Mouse (Mus musculus) layer of hippocampus, adult 9-10 months (tissue): ENCODE results near the gene Bphl.
A peak's percentile ranks its signal among the peaks of the same experiment; 100 is the strongest.
"Not testable (repeated sequence)": the region's sequence is repeated elsewhere in the genome, so short reads cannot be mapped to it uniquely, and the experiment has no call there.

Source experiments
- DNase-seq: peaks from one replicate; pipeline ENCODE4 v3.0.0; 2022; ENCODE audit warnings: low spot score

Bphl gene

DNA sequence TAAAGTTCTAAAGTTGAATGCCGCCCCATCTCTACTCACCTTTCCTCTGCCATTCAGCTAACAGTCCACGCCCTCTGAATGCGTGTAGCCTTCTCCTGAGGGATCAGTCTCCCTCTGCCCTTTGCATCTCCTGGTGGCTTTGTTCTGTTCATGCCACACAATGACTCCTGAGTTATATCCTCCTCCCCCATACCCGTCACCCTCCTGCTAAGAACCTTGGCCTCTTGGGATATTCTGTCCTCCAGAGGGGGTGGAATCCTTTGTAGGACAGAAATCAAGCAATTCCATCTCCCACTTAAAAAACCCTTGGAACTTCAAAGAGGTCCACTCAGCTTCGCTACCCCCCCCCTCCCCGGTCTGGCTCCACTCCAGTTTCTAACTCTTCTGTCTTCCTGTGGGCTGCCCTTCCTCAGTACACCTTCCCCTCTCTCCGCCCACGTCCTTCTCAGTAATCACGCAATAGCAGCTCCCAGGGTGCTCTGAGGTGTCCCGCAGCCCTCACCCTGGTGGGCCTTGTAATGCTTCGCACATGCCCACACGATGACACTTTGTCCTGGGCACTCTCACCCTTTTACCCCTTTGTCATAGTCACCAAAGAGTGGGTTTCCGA is 16.4 kb downstream of the Bphl start:
- no peak for DNase-seq

DNA sequence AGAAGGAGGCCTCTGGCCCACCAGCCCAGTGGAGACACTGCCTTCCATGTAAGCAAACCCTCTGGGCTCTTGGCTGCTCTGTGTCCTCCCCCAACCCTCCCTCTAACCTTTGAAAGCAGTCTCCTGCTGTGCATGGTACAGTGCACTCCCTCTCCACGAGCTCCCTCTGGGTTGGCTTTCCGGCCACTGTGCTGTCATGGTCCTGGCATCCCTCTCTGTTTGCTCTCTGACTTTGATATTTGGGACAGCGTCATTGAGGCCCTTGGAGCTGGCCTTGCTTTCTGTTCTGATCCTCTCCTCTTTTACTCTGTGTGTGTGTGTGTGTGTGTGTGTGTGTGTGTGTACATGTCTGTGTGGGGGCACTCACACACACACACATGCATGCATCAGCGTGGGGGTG is 17.0 kb downstream of the Bphl start:
- no peak for DNase-seq

DNA sequence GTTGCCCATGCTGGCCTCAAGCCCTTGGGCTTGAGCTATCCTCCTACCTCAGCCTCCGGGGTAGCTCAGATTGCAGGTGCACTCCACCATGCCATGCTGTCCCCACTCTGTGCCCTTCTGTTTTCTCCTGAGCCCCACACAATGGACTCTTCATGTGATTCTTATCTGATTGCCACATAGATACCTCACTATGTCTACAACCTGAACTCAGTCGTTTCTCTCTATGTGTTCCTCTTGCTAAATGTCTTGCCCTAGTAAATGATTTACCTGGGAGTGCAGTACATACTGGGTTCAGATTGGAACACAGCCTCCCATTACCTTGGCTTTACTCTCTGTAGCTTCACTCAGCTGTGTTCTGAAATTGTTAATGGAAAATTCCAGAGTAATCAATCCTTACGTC is 17.6 kb downstream of the Bphl start:
- DNase-seq = no peak

DNA sequence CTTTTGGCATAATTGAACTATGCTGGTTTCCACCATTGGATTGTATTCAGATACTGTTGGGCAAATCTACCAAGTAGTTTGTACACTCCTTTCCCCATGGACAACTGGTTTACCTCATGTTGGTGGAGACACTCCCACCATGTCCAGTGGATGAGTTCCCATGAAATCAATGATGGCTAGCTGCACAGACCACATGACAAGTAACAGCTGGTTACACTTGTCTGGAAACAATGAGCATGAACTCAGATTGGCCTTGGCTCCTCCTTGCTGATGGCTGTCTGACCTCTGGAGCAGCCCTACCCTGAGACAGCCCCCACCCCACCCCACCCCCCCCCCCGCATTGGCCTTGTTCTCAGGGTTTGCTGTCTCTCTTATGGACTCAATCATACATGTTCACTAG is 19.9 kb downstream of the Bphl start:
- no peak for DNase-seq

DNA sequence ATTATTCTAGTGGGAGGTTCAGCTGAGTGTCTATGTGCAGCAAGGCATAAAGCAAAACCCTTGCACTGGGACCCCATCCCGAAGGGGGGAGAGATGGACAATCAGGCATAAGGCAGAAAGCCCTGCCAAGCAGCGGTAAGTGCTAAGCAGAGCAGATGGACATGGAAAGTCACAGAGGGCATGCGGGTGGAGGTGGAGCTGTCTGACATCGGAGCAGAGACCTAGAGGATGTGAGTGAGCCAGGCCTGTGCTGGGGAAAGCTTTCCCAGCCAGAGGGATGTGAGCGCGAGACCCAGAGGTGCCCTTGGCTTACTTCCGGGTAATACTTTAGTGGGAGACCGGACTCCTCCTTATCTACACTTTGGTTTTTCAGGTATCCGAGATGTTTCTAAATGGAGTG is 22.7 kb downstream of the Bphl start:
- no peak for DNase-seq

DNA sequence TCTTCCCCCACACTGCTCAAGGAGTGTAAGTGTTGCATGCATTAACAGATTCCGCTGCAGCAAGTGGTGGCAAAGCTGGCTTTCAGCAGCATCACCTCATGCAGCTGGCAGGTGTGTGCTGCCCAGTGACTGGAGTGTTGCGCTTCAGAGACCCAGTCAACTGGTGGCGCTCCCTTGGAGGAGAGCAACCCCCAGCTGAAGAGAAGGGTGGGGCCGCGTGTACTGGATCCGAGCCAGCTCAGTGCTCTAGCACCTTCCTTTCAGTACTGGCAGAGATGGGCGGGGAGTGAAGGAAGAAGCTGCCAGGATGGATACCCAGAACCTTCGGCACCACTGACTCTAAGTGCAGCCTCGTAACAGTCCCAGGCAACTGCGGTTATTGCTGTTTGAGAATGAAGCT is 25.1 kb downstream of the Bphl start:
- DNase-seq = no peak

DNA sequence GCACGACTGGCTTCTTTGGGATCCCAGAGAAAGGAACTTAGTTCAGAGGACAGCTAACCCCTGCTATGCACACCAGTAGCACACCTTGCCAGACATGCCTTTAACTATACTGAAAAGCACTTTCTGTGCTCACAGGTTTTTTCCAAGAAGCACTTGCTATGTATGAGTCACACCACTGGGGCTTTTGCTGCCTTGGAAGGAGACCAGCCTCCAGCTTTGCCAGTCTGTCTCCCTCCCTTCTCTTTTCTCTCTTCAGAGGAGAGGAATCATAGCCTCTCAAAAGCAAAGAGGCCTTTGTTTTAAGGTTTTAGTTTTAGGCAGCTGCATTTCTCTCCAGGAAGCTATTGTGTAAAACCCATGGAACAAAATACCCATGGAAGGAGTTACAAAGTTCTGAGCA is 29.0 kb downstream of the Bphl start:
- no peak for DNase-seq

DNA sequence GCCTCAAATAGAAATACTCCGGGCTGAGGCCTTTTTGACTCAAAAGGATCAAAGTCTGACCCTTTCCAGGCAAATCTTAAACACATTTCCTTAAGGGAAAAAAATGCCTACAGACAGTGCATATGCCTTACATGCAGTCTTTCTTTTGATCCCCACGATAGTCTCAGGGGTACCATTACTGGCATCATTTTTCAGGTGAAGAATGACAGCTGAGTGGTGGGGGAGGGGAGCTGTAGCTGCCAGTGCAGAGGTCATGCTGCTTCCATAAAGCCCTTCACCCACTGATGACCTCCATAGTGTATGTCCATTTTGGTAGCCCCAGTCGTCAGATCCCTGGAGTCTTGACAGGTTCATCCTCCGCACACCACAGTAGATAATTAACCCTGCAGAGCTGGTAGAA is 32.9 kb downstream of the Bphl start:
- no peak for DNase-seq

DNA sequence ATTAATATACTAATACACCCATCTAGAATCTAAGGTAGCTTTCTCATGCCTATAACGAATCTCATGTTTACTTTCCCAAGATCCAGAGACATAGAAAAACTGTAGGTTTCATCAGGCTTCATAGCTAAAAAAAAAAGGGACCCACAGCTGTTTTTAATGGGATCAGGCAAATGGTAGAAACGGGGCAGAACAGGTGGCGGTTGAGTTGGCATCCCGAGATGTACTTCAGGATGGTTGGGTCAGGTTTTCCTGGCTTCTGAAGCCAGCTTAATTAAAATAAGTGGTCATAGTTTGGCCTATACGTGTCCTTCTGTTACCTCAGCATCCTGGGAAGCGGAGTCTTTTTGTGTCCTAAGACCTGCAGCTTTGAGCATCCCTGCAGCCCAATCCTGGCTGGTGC is 34.4 kb downstream of the Bphl start:
- DNase-seq = no peak

DNA sequence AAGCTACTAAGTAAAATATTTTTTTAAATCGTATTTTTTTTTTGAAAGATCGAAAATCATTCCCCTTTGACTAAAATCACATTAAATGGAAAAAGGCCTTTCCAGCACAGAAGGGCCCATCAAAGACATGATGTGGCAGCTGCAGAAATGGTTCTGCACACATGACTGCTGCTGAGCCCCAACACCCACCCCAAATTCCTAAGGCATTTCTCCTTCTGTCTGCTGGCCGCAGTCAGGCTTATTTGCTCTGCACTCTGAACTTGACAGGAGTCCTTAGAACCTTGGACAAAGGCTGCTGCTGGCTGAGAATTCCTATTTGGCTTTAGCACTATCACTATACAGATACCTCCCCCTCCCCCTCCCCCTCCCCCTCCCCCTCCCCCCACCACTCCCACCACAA is 35.5 kb downstream of the Bphl start:
- no peak for DNase-seq

DNA sequence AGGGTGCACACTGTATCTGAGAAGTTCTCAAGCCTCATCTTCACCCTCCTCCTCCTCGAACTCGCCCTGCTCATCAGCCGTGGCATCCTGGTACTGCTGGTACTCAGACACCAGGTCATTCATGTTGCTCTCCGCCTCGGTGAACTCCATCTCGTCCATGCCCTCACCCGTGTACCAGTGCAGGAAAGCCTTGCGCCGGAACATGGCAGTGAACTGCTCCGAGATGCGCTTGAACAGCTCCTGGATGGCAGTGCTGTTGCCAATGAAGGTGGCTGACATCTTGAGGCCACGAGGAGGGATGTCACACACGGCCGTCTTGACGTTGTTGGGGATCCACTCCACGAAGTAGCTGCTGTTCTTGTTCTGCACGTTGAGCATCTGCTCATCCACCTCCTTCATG is 37.0 kb downstream of the Bphl start:
- not testable (repeated sequence) for DNase-seq

DNA sequence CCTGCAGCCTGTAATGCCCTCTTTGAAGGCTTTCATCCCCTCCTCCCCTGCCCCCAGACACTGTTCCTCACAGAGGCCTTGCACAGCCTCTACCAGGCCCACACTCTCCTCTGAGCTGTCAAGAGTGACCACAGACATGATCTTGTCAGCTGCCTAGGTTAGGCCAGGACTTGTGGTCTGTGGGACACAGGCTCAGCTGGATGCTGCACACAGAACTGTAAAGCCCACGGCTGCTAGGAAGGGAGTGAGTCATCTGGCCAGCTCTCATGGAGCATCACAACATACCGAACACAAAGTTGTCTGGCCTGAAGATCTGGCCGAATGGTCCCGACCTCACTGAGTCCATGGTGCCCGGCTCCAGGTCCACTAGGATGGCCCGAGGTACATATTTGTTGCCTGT is 38.5 kb downstream of the Bphl start:
- DNase-seq = not testable (repeated sequence)

DNA sequence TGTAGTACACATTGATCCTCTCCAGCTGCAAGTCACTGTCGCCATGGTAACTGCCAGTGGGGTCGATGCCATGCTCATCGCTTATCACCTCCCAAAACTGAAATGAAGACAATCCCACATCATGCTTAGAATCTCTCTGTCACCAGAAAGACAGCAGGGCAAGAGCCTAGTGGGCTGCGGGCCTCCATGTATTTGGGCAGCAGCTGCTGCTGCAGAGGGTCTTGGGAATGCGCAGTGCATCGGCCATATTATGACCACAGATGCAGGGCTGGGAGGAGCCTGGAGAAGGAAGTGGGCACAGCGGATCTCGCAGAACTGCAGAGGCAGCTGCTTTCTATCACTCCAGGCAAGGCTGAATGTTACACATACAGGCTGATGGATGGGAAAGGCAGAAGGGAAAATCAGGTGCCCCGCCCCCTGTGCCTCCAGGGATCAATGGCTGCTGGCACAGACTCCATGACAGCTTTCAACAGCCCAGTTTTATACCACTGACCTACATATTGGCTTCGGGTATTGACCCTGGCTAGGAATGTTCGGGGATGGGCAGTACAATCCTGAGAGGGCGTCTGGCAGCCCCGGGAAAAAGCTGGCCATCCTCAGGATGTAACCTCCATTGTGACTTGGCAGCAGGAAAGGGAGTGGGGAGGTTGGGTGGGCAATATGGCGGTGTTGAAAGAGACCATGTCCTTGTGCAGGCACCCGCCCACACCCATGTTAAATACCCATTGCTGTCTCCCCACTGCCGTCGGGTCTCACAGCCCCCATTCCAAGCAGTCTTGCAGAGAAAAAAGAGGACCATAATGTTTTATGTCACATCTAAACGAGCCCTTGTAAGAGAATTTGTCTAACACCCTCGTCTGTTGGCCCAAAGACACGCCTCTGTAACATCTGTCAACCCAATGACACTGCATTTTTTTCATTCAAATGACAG is 39.4 kb downstream of the Bphl start:
- no peak for DNase-seq

DNA sequence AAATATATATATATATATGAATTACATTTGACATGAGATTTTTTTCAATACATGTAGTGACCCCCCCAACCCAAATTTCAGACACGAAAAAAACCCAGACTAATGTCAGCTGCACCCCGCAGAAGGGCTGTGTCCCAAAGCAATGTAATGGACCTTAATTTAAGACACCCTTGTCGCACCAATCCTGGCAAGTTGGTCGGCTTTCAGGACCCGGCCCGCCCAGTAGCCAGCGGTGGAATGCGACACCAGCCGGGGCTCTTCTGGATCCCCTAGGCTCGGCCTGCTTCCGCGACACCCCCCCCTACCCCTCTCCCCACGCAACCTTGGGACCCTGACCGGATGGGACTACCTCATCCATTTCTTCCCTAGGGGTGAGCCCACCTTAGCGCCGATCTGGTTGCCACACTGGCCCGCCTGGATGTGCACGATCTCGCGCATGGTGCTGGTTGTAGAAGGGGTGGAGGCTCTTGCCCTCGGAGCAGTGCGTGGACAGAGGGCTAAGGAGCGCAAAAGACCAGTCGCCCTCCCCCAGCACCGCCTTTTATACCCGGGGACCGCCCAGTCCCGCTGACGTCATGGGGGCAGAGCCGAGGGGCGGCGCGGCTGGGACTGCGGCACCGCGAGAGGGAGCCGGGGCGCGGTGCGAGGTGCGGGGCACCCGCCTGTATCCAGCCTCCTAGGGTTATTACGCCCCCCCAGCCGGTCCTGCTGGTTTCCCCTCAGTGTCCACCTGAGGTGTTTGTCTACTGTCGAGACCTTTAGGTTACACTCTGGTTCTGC is 40.3 kb downstream of the Bphl start, which contains the start of gene Tubb2a:
Gene Tubb2a (minus strand): TSS at position 516 of the 780 bp plus-strand sequence.
- DNase-seq = peak; percentile 69

DNA sequence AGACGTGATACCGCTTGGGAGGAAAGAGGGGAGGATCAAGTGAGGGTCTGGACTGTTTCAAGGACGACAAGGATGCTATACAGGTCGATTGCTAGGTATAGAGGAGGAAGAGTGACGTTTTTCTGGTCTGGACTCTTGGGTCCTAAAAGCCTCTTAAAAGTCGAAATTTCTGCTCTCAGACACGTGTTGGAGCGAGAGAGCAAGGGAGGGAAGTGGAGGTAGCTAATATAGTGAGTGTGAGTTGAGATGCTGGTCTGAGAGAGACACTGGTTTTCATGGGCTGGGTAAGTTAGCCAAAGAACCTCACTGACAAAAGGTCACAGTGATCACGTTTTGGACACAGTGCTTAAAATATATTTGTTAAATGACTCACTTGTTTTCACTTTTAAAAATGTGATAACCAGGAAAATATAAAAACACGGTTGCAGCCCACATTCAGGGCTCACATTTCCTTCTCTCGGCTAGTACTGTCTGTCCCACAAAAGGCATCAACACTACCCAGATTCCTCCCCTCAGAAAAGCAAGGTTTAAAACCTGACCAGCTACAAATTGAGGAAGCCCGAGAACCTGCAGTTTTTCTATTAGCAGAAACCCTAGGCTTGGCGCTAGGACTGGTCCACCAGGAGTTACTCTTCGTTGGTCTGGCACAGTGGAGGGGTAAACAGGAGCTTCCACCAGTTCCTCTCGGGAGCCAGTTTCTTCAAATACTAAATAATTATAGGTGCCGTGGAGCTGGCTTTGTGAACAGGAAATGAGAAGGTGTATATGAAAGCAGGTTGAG is 41.3 kb downstream of the Bphl start:
- DNase-seq = no peak

DNA sequence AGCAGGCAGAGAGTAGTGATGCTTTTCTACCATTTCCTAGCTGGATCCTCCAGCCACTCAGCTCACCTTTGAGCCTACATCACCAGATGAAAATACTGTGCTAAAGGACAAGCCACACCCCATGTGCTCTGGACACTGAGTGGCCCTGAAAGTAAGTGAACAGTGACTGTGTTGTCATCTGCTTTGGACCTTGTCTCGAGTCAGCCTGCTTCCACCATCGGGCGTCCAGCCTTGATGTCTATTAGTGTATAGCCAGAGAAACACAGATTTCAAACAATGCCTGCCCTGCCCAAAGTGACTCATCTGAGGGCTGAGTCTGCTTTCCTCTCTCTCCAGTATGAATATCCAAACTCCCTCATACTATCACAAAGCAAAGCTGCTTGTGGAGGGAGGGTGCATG is 42.4 kb downstream of the Bphl start:
- no peak for DNase-seq

DNA sequence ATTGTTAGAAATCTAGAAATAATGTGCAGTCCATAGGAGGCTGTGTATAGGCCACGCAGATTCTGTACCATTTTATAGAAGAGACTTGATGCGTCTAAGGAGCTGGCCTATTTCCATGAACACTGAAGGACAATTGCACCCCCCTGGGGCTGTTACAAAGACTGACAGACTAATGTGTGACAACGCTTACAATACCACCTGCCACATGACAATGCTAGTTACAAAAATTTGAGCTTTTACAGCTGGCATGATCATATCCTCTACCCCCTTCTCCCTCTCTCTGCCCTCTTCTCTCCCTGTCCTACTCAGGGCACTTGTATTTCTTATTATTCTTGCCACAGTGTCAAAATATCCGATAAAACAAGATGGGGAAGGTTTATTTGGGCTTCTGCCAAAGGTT is 44.5 kb downstream of the Bphl start:
- no peak for DNase-seq

DNA sequence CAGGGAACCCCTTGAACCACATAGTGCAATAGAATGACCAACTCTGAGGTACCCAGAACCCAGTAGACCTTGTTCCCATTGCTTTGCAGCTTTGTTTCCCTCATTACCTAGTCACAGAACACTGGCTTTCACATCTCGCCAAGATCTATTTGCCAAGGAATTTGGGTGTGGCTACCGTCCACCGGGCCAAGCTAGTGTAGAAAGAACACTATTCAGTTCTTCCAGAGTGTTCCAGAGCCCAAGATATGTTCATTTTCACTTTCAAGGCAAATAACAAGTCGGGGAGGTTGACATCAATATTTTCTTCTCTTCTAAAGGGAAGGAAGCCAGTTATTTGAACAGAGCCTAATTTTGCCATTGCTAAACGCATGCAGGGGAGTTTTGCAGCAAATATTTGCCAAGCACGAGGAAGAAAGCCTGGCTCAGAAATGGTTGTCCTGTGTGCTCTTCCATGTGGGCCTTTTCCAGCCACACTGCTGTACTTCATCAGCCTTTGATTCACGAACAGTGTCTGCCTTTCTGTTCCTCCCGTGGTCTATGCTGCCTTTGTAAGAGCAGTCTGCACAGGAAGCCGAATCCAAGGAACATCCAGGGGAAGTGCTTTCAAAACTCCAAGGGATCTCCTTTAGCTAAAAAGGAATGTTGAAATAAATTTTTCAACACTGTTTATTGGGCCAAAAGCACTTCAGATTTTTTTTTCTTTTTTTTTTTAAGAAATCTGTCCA is 46.8 kb downstream of the Bphl start:
- DNase-seq = no peak

DNA sequence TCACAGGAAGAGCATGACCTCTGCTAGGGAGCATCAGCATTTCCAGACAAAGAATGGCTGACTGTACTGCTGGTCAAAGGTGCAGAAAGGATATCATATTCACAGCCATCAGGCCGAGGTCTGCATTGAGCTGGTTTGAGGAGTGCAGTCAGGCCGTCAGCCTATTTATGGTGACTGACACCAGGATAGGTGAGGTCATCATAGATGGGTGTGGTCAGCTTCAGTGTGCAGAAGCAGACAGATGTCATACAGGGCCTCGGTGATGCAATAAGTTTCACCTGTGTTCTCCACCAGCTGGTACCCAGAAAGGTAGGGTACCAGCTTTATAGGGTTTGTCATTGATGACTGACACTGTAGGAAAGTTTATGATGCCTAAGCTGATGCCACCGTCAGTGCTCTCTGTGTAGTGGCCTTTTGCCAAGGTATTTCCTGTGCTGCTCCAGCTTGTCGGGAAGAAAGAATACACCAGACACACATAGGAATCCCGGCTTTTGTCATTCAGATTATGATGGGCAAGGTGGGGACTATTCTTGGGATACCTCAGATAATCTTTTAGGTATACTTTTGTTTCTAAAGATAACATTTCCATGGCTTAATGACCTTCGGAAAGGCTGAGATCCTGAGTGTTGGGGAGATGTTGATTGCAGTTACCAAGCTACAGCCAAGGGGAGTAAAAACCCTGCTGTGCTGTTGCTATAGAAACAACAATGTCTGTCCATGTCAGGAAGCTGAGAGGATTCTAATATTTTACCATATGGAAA is 49.8 kb downstream of the Bphl start:
- DNase-seq = no peak

DNA sequence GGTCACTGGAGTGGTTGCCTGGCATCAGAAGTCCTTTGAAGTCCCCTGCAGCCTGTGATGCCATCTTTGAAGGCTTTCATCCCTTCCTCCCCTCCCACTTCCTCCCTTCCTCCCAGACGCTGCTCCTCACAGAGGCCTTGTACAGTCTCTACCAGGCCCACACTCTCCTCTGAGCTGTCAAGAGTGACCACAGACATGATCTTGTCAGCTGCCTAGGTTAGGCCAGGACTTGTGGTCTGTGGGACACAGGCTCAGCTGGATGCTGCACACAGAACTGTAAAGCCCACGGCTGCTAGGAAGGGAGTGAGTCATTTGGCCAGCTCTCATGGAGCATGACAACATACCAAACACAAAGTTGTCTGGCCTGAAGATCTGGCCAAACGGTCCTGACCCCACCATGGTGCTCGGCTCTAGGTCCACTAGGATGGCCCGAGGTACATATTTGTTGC is 50.8 kb downstream of the Bphl start:
- not testable (repeated sequence) for DNase-seq
